Mouse (Mus musculus) left cerebral cortex, adult 9 months (tissue): ENCODE data around the gene Gtsf2.
"Not testable (repeated sequence)": the region's sequence is repeated elsewhere in the genome, so short reads cannot be mapped to it uniquely, and the experiment has no call there.

Experiments used
- DNase-seq, 2 experiments: peaks; one replicate each; pipeline ENCODE4 v3.0.0; 2022; ENCODE audit warnings: low spot score in 2 of 2

Gtsf2 gene

DNA sequence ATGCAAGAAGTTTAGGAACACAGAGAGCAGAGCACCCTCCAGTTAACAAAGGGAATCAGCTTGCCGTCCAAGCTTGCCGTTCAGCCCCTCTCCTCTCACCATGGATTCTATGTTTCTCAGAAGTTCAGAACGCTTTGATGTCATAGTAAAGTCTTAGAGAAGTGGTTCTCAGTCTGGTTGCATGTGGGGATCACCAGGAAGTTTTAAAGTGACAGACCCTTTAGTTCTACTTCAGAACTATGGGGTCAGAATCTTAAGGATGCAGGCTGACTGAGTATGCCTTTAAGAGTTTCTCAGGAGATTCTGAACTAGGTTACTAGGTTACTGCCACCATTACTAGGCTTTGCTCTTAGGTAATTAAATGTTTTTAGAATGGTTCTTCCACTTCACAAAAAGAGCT, at the start of gene Gtsf2:
Gtsf2 (minus strand) TSS at position 101 of the 400 bp plus-strand sequence.
- no peak for DNase-seq

- DNase-seq, result no peak
Observed at GRCm38 (mm10) chr15:103496204-103497140, 48.2 kb upstream of the Gtsf2 start.

GRCm38 (mm10) chr15:103488336-103488735, 40.1 kb upstream of the Gtsf2 start:
- DNase-seq, result no peak

DNA sequence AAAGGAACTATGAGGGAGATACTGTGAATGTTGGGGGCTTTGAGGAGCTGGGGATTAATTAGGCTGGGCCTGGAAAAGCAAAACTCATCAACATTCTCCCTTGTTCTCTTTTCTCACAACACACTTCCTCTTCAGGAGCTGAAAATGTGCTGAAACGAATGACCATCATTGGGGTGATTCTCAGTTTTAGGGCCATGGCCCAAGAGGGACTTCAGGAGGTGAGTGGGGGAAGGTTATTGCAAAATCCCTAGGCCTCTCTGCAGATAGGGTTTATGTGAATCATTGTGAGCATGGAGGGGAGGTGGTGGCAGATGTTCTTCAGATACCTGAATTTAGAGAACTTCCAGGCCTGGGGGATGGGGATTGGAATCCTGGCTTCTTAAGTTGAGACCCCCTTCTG, 38.4 kb upstream of the Gtsf2 start:
- no peak for DNase-seq

DNA sequence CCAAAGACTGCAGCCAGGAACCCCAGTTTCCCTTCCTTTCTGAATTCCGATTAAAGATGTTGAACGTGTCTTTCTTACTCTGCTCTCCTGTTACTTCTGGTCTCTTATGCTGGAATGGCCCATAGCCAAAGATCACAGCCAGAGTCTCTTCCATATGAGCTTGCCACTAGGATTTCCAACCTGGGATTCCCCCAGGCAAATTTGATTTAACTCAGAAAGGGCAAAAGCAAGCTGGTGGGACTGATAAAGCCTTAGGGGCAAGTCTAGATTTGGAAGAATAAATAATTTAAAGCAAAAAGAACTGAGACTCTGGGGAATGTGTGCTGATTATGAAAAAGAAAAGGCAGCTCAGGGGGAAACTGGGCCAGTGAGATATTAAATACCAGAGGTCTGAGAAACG, 36.8 kb upstream of the Gtsf2 start:
- no peak for DNase-seq

GRCm38 (mm10) chr15:103484490-103484889, 36.2 kb upstream of the Gtsf2 start:
- DNase-seq, result peak in 1 of 2 experiments; percentile 12

- DNase-seq, result peak in 1 of 2 experiments; percentile 23
Observed at GRCm38 (mm10) chr15:103482488-103482887, 34.2 kb upstream of the Gtsf2 start.

GRCm38 (mm10) chr15:103480129-103480528, 31.9 kb upstream of the Gtsf2 start:
- no peak for DNase-seq

GRCm38 (mm10) chr15:103479080-103479606, 30.9 kb upstream of the Gtsf2 start:
- DNase-seq, result no peak

GRCm38 (mm10) chr15:103473769-103474168, 25.5 kb upstream of the Gtsf2 start:
- DNase-seq, result no peak

GRCm38 (mm10) chr15:103473182-103473581, 24.9 kb upstream of the Gtsf2 start:
- DNase-seq, result peak in 1 of 2 experiments; percentile 25

DNA sequence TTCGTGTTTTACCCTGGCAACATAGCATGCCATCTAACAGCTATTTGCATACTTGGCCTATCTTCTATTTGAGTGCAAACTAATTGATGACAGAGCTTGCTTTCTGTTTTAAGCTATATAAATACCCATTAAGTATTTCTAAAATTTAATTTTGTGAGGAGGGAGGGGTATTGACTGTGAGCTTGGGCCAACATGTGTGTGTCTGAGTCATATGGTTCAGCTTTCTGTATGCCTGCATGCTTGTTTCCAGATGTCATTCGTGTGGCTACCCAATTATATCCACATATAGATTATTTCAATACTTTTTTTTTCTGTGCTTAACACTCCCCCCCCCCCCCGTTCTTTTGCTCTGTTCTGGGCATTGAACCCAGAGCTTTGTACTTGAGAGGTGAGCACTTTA, 24.0 kb upstream of the Gtsf2 start:
- DNase-seq, result no peak

DNA sequence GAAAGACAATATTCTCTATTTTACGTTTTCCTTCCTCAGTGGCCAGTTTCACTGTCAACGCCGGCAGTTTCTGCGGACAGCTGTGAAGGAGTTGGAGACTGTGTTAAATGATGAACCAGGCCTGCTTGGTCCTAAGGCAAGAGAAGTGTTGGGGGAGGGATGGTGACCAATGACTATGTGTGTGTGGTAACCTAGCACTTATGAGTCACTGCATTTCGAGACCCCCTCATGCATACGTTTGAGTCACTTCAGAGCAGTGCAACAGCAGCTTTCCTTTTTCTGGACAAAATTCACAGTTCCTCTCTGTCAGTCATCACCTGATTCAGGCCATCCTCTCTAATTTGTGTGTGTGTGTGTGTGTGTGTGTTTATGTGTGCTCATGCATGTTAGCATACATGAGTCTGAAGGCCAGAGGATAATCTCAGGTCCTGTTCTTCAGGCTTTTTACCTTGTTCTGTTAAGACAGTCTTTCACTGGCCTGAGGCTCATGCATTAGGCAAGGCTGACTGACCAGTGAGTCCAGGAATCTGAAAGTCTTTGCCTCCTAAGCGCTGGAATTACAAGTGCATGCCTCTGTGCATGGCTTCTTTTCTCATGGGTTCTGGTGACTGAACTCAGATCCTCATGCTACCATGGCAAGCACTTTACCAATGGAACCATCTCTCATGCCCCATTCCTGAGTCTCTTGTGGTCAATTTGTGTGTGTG, 23.4 kb upstream of the Gtsf2 start:
- DNase-seq, result no peak

GRCm38 (mm10) chr15:103462539-103463261, 14.4 kb upstream of the Gtsf2 start:
- peak in 1 of 2 experiments; percentile 19 for DNase-seq

- no peak for DNase-seq
Observed at GRCm38 (mm10) chr15:103454449-103454848, 6.2 kb upstream of the Gtsf2 start.

- peak; percentile 16 to 40 for DNase-seq
Observed at GRCm38 (mm10) chr15:103453551-103454218, 5.4 kb upstream of the Gtsf2 start, which contains the start of gene Nckap1l. TSS of gene Nckap1l (plus strand) at chr15:103453794.

GRCm38 (mm10) chr15:103445966-103446365, 2.3 kb downstream of the Gtsf2 start:
- not testable (repeated sequence) for DNase-seq

DNA sequence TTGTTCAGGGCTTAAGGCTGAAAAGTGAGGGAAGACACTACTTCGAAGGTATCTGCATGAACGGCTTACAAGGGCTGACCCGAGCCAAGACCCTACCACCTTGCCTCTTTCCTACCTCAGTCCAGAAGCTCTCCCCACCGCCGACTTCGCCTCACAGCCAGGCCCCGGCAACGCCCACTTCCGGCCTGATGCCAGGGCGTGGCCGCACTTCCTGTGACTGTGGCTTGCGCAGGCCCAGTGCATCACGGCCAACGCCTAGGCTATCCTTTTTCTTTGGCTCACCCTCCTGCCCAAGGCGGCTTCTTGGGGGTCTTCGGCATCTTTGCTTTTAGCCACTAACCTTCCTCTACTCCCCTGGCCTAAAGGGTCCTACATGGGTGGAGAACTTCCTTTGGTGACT, 18.0 kb downstream of the Gtsf2 start, which contains the start of gene Gtsf1:
Gtsf1 (minus strand) TSS at position 230 of the 400 bp plus-strand sequence.
- DNase-seq, result no peak

GRCm38 (mm10) chr15:103427017-103427416, 21.3 kb downstream of the Gtsf2 start:
- DNase-seq, result no peak

DNA sequence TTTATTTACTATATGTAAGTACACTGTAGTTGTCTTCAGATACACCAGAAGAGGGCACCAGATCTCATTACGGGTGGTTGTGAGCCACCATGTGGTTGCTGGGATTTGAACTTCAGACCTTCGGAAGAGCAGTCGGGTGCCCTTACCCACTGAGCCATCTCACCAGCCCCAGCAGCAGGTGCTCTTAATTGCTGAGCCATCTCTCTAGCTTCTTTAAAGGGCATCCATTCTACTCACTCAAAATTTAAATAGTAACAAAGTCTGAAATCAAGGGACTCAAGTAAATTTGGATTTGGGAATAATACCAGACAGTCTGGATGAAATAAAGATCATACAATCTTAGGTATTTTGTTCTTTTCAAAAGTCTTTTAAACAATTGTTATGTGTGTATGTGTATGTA, 42.7 kb downstream of the Gtsf2 start:
- DNase-seq, result not testable (repeated sequence)

- DNase-seq, result no peak
Observed at GRCm38 (mm10) chr15:103401361-103401760, 46.9 kb downstream of the Gtsf2 start.
